Mouse (Mus musculus) erythroblast, embryonic 14.5 days (primary cell): ENCODE results near the gene Vmn1r223.

ENCODE experiments used
- GATA1 ChIP-seq: IDR thresholded peaks from 2 replicates; pipeline ENCODE4 v1.6.1; 2012; ENCODE audit warnings: low read length, inconsistent platforms, mixed read lengths
- TAL1 ChIP-seq: IDR thresholded peaks from 3 replicates; pipeline ENCODE4 v1.6.1; 2012; ENCODE audit warnings: low read length, inconsistent platforms, mixed read lengths

DNA sequence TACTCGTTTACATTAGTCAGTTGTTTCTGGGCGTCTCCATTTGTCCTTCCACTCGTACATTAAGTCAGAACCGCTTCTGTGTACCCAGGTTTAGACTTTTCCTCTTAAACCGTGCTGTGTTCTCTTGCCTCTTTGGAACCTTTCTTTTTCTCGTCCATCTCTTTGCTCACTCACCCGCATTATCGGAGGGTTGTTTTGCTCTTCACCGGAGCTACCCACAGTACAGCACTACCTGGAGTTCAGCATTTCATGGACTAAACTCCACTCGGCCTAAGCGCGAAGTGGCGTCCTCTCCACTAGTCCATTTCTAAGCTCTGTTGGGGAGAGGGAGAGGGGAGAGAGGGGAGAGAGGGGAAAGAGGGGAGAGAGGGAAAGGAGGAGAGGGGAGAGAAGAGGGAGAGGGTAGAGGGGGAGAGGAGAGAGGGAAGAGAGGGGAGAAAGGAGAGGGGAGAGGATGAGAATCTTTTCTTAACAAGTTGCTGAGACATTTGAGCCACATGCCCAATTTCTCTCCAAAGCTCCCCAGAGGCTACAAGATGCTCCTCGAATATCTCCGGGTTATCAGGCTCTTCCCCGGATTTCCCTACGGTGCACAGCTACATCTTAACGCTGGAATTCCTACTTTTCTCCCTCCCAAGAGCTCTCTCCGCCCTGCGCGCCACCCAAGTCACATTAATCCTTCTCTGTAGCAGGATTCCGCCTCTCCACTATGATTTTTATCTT is 52.5 kb downstream of the Vmn1r223 start:
- TF ChIP-seq GATA1 (no peak), TAL1 (no peak)
